Mouse (Mus musculus) embryonic fibroblast, embryonic 13.5 days (primary cell): ENCODE measurements at regions not wholly inside any gene's neighbourhood (a gene's known extent, or its start where the extent isn't known, plus 50 kb on each side); places are given as distances from the start of the nearest gene placed in this dataset.
"Not testable (repeated sequence)": the region's sequence is repeated elsewhere in the genome, so short reads cannot be mapped to it uniquely, and the experiment has no call there.

Experiments
- H3K27ac ChIP-seq: 2 replicates; pipeline ENCODE4 v1.5.1; 2012; ENCODE audit warnings: low read length, control low read depth, inconsistent platforms; ENCODE audit not compliant: insufficient read depth
- H3K4me1 ChIP-seq: 2 replicates; pipeline ENCODE4 v1.6.1; 2011; ENCODE audit warnings: low read length; ENCODE audit not compliant: control insufficient read depth, insufficient read depth
- H3K4me3 ChIP-seq: 2 replicates; pipeline ENCODE4 v1.5.1; 2011; ENCODE audit warnings: mild to moderate bottlenecking, control low read depth, low read length; ENCODE audit not compliant: insufficient read depth
- CTCF ChIP-seq: IDR thresholded peaks from 2 replicates; pipeline ENCODE4 v1.5.1; 2011; ENCODE audit warnings: mild to moderate bottlenecking, control low read depth, low read length, moderate library complexity, borderline replicate concordance; ENCODE audit not compliant: insufficient read depth
- POLR2A ChIP-seq: IDR thresholded peaks from 2 replicates; pipeline ENCODE4 v1.6.1; 2011; ENCODE audit warnings: low read depth, mild to moderate bottlenecking, control low read depth, low read length, moderate library complexity

DNA sequence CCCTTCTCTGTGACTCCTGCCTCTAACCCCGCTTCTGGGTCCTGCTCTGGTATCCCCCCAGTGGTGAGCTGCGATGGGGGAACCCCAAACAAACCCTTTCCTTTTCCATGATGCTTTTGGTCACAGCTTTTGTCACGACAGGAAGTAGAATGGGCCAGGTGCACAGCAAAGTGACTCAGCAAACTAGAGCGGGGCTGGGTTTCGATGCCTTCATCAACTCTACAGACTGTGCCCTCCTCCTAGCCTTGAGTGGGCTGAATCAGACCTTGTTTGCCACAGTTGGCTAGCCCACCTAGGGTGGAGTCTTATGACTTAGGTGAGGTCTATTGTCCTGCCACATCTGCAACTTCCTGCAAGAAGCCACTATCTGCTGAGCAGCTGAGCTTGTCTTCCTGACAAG lies 174.7 kb upstream of the Trpc7 start:
- TF ChIP-seq POLR2A: no peak
- no peak for TF ChIP-seq CTCF
- H3K4me1 ChIP-seq: no peaks in the 10 kb centered on the region
- no peak overlapping the region for H3K4me3 ChIP-seq
- no peak overlapping the region for H3K27ac ChIP-seq

DNA sequence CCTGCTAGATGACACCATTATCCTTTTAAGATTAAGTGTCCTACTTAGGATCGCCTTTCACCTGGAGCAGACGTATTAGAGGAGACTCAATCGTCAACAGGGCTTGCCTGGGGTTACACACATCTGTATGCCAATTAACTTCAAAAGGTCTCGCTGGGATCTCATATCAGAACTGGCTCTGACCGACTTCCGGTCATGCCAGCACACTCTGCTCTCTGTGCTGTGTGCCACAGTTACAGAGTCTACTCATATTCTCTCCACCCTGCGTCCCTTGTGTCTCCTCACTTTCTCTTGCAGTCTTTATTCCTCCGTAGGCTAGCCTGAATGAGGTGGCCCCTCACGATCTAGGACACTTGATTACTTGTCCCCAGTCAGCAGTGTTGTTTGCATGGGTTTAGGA lies 165.9 kb upstream of the Trpc7 start:
- no peak for TF ChIP-seq POLR2A
- TF ChIP-seq CTCF: no peak
- Histone ChIP-seq H3K4me1 (no peaks in the 10 kb centered on the region), H3K4me3 (no peak overlapping the region), H3K27ac (no peak overlapping the region)

DNA sequence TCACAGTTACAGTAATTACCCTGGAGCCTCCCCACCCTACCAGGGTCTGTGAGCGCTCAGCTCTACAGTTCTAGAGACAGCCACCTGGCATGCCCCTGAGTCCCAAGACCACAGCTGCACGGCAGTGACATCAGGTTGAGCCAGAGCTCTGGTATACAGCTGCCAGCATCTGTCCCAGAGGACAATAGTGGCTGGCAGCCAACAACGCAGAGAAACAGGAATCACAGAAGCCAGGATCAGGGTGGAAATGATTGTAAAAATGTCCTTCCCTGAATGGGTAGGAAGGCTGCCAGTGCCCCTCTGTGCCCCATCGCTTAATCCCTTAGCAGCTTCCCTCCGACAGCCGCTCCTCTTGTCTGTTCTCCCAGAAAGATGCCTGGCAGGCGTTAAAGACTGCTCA lies 165.3 kb upstream of the Trpc7 start:
- Histone ChIP-seq H3K4me3 (no peak overlapping the region), H3K27ac (no peak overlapping the region), H3K4me1 (no peaks in the 10 kb centered on the region)
- TF ChIP-seq CTCF (no peak), POLR2A (no peak)

DNA sequence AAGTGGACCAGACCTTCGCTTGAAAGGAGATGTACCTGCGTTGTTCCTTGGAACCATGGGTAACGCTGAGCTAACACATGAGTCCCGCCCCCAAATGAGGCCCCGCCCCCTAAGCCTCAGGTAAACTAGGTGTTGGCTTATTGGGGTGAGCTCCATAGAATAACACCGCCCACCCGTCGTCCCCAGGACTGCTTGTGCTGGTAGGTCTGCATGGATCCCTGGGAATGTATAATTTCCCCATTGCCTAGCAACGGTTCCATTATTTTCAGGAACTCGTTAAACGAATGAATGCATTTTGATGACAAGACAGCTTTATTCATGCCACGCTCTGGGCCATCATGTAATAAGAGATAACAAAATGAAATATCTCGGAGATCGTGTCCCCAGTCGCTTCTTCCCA lies 161.0 kb upstream of the Trpc7 start:
- no peak for TF ChIP-seq POLR2A
- no peak for TF ChIP-seq CTCF
- Histone ChIP-seq H3K27ac (no peak overlapping the region), H3K4me3 (no peak overlapping the region), H3K4me1 (no peaks in the 10 kb centered on the region)

DNA sequence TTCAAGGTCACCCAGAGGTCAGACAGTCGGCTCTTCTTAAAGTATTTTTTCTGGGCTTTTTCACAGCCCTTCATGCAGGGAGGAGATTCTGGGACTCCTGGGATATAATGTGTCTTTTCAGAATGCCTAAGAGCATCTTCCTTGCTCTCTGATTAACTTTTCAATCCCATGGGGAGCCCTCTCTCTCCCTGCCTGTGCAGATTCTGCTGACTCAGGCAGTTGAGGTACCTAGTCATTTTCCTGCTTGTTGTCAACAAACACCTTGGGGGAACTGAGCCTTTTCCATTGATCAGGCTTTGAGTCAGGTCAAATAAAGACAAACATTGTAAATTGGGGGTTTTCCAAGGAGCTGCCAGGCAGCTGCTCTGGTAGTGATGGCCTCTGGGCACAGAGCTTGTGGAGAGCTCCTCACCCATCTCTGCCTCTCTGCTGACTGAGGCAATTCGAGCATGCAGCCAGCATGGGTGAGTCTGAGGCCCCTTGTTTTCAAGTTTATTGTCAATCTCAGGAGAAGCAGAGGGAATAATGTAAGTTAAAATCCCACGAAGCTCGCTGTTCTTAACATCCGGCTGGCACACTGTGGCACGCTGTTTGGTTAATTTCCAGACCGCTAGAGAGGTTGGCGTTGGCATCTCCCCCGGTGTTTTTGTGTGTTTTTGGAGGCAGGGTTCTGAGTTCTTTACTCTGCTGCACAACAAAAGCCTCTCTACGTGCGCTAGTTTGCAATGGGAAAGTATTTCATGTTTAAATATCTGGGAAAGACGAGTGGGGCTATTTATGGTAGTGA lies 159.8 kb upstream of the Trpc7 start:
- Histone ChIP-seq H3K4me1 (no peaks in the 10 kb centered on the region), H3K27ac (no peak overlapping the region), H3K4me3 (no peak overlapping the region)
- TF ChIP-seq CTCF (no peak), POLR2A (no peak)

DNA sequence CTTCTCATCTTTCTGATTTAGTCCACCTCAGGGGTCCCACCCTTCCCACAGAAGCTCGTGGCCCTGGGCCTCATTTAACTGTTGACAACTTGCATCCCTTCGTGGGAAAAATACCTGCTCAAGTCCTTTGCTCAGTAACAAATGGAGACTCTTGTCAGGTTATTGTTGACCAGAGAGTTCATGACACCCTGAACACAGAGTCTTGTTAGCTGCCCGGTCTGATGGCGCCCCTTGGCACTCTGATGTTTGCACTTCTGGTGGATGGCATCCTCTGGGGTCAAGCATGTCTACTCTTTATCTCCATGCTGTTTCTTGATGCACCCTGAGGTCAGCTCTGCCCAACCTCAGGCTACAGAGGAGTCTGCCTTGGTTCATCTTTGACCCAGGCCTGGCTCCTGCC lies 157.6 kb upstream of the Trpc7 start:
- TF ChIP-seq POLR2A (no peak), CTCF (no peak)

DNA sequence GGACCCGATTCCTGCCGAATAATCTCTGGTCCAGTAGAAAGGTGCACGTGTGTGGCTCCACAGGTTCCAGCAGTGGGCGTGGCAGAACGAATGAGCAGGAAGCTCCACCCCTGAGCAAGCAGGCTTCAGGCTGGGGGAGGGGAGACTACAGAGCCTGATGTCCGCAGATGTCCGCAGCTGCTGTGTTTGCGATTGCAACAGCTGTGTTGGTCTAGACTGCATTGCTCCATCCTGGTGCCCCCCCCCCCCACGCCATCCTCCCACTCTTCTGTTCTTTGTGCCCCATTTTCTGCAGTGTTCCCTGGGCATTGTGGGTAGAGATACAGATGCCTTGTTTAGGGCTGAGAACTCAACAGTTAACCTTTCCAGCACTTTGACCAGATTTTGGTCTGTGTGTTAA lies 150.3 kb upstream of the Trpc7 start:
- not testable (repeated sequence) for H3K4me1 ChIP-seq, H3K4me3 ChIP-seq, H3K27ac ChIP-seq

More for the DNA sequence above, 157.6 kb upstream of the Trpc7 start:
- Histone ChIP-seq H3K27ac (no peak overlapping the region), H3K4me1 (no peaks in the 10 kb centered on the region), H3K4me3 (no peak overlapping the region)

DNA sequence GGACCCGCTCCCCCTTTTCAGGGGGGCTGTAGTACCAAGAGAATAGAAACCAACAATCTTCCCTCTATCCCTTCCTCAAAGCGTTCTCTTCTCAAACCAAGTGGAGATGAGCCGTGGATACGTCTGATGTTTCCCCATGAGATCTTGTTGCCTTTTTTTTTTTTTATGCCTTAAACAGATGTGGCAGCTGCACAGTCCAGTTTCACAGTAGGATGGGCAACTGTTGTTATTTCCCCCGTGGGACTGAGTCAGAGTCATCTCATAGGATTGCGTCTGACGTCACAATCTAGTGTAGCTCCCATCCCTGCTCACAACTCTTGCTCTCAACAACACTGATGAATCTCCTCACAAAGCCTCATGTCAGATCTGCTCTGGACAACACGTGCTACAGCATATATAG lies 148.7 kb upstream of the Trpc7 start:
- TF ChIP-seq POLR2A (no peak), CTCF (no peak)
- no peaks in the 10 kb centered on the region for H3K4me1 ChIP-seq
- no peak overlapping the region for H3K4me3 ChIP-seq
- no peak overlapping the region for H3K27ac ChIP-seq

DNA sequence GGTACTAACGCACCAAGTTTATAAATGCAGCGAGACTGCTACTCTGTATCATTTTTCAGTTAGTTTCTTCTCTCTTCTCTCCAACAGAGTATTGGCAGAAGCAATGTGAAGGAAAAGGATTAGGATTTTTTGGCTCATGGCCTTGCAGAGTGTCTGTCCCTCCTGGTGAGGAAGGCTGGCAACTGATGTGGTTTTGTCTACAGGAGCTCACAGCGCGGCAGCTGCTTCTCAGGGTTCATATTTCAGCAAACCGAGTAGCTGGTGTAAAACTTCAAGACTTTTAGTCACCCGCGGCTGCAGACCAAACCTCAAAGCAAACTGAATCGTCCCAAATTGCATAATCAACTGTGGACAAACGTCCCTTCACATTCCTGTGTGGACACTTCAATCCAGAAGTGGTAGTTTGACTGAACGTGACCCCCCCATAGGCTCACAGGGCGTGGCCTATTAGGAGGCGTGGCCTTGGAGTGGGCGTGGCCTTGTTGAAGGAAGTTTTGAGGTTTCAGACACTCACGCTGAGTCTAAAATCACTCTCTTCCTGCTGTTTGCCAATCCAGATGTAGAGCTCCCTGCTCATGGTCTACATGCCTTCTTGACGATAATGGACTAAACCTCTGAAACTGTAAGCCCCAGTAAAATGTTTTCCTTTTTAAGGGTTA lies 147.7 kb upstream of the Trpc7 start:
- Histone ChIP-seq H3K27ac (no peak overlapping the region), H3K4me1 (no peaks in the 10 kb centered on the region), H3K4me3 (no peak overlapping the region)
- TF ChIP-seq CTCF: no peak
- no peak for TF ChIP-seq POLR2A

DNA sequence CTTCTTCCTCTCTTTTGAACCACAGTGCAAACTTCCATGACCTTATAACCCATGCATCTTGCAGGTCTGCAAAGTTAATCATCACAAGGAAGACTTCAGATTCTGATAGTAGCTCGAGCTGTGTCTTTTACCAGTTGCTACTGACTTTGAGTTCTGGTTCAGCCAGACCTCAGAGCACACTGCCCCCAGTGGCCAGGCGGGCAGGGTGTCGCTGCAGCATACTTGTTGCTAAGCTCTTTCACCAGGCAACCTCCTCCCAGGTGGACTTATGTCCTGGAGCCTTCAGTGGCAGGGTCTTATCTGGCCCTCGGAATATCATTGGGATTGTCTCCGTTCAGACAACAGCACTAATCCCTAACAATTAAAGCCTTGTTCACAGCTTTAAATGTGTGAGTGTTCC lies 146.7 kb upstream of the Trpc7 start:
- H3K4me1 ChIP-seq: no peaks in the 10 kb centered on the region
- no peak overlapping the region for H3K27ac ChIP-seq
- TF ChIP-seq CTCF (peak; percentile 54; the same call in 1 of the 2 replicates), POLR2A (no peak)
- no peak overlapping the region for H3K4me3 ChIP-seq

DNA sequence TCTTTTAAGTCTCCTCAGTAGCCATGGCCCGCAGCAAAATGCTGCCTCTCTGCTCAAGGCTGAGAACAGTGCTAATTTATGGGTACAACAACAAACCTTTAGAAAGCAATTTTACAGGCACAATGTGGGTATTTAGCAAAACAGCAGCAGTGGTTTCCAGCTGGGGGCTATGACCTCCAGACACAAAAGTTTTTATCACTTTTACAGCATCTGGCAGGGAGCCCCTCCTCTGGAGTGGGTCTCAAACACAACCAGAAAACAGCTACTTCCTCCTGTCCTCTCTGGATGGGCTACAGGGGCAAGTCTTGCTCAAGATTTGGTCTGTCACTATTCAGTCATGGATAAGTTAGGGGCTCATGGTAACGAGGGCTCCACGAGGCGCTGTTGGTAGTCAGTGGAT lies 137.1 kb upstream of the Trpc7 start:
- H3K4me1 ChIP-seq: no peaks in the 10 kb centered on the region
- no peak overlapping the region for H3K27ac ChIP-seq
- no peak overlapping the region for H3K4me3 ChIP-seq
- TF ChIP-seq CTCF (no peak), POLR2A (no peak)
